9 mouse cellular contexts compared by ENCODE assay signal in the genomic region with DNA sequence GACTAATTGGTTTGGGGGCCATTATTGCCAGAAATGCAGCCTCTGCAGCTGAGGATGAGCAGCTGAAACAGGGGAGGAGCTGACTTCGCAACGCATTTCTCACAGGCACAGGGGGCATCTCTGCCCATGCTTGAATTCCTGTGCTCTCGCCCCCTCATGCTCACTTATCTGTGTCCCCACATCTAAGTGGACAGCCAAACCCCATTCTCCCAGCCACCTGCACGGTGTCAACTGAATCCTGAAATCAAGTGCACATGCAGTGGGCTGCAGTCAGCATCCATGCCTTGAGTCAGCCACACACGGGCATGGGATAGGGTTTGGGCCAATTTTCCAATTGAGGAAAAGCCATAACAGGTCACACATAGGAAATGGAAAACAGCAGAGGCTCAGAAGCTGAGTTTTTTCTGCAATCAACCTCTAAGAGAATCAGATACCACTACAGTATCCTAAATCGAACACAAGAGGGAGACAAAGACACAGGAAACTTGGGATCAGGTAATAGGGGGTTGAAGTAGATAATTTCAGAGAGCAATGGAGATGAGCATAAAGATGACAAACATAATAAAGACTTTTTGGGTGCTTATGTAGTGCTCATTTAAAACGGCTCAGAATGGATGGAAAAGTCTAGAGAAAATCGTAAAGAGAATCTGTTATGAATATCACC. TPM values are rescaled to one million over a fixed set of nuclear protein-coding genes. Genes with fewer than 3 reads are reported as not detected.
DNase-seq lines count a peak whose midpoint lies in the region; ATAC-seq and TF ChIP-seq lines count a peak whose summit lies in the region.
"Had no signal": no experiment of that assay in that cellular context is flagged by ENCODE, and none has a peak within 500 bp of the region (broad histone marks: within the 10 kb centered on the region; RNA-seq: fewer than 3 reads in every experiment).

No protein-coding gene starts in this region.

- 62% methylated on average over 8 of the region's 8 CpGs for WGBS in midbrain, embryonic 12.5 days

- H3K4me3 ChIP-seq in layer of hippocampus, adult 2 months, result no peak overlapping the region
- no peak overlapping the region for H3K4me3 ChIP-seq in midbrain, embryonic 12.5 days

- peak; percentile 42 to 54 for DNase-seq in layer of hippocampus, adult 2 months (ENCODE audit: low spot score in 2 of 2)
- DNase-seq in layer of hippocampus, postnatal 25 days (ENCODE audit: extremely low spot score in 1 of 2, low spot score in 1 of 2), result no peak
- DNase-seq in MN1 (ENCODE audit: low spot score), result peak; percentile 45
- DNase-seq in embryo, embryonic 10.5 days (ENCODE audit: low spot score), result peak; percentile 64
- DNase-seq in lung, postnatal 14 days, result no peak
- DNase-seq in T-cell, adult 2 months (ENCODE audit: low spot score), result no peak

- no peaks in the 10 kb centered on the region for H3K27me3 ChIP-seq in midbrain, embryonic 12.5 days

- no peak overlapping the region for H3K9ac ChIP-seq in midbrain, embryonic 12.5 days (replicated peaks)

- H3K4me1 ChIP-seq in midbrain, embryonic 12.5 days, result no peaks in the 10 kb centered on the region

- H3K4me2 ChIP-seq in midbrain, embryonic 12.5 days (replicated peaks), result no peak overlapping the region

- TF ChIP-seq CTCF in layer of hippocampus, adult 2 months (conservative IDR thresholded peaks at IDR 0.05), result peak; percentile 87

- peak; percentile 41; the same call in 1 of the 2 replicates for ATAC-seq in midbrain, embryonic 12.5 days (ENCODE audit: low FRiP score, low read depth)
- no peak for ATAC-seq in megakaryocyte progenitor cell, adult 5-6 weeks (replicated peaks; ENCODE audit: poor library complexity)

- H3K27ac ChIP-seq in layer of hippocampus, adult 2 months, result no peak overlapping the region
- H3K27ac ChIP-seq in midbrain, embryonic 12.5 days (replicated peaks), result no peak overlapping the region

- H3K9me3 ChIP-seq in midbrain, embryonic 12.5 days, result peaks cover 4% of the 10 kb centered on the region; the same call in 1 of the 2 replicates

- H3K36me3 ChIP-seq in midbrain, embryonic 12.5 days, result no peaks in the 10 kb centered on the region

RNA-seq across cellular contexts. Expression of a gene that starts 21.6 kb away (rescaled TPM):
- not detected for total RNA-seq in layer of hippocampus, adult 2 months (2021)
- total RNA-seq in layer of hippocampus, postnatal 25 days (2021), result not detected
- polyA plus RNA-seq in midbrain, embryonic 12.5 days (2016; fragmentation: Nextera tagmentation; extraction: Ambion mirVana), result not detected in 2 replicates
- not detected in 2 replicates for total RNA-seq in megakaryocyte progenitor cell, adult 5-6 weeks (2015)
- total RNA-seq in megakaryocyte progenitor cell, adult 5-6 weeks (2017), result not detected in 2 replicates
- total RNA-seq: gastrocnemius, postnatal 4 days had no signal

Comparison
In these comparisons a context has a peak if more than half of its experiments do, and no peak if none do; other contexts are left out.
1. DNase-seq: peak in layer of hippocampus, adult 2 months (2 of 2), MN1 (single experiment) and embryo, embryonic 10.5 days (single experiment); none in layer of hippocampus, postnatal 25 days (0 of 2), lung, postnatal 14 days (single experiment) and T-cell, adult 2 months (single experiment).